ENCODE assay signal across 8 mouse cellular contexts in genomic region chr10:116300824-116301223, GRCm38 (mm10). TPM values are rescaled to one million over a fixed set of nuclear protein-coding genes. Genes with fewer than 3 reads are reported as not detected.
DNase-seq lines count a peak whose midpoint lies in the region; ATAC-seq and TF ChIP-seq lines count a peak whose summit lies in the region.

No protein-coding gene starts in this region.

- TF ChIP-seq CTCF in stomach, postnatal 0 days (IDR thresholded peaks at IDR 0.05; ENCODE audit: low read depth), result no peak

- TF ChIP-seq EP300 in stomach, postnatal 0 days (optimal IDR thresholded peaks at IDR 0.05), result no peak

- no peaks in the 10 kb centered on the region for H3K36me3 ChIP-seq in lung, embryonic 15.5 days
- no peaks in the 10 kb centered on the region for H3K36me3 ChIP-seq in hindbrain, embryonic 14.5 days (replicated peaks; ENCODE audit: control insufficient read depth, insufficient read depth)
- H3K36me3 ChIP-seq in limb, embryonic 15.5 days, result no peaks in the 10 kb centered on the region
- H3K36me3 ChIP-seq in stomach, postnatal 0 days (ENCODE audit: control insufficient read depth, insufficient read depth, low read length), result no peaks in the 10 kb centered on the region

- H3K4me1 ChIP-seq in lung, embryonic 15.5 days, result peaks cover 20% of the 10 kb centered on the region
- peaks cover 8% of the 10 kb centered on the region; the same call in 1 of the 2 replicates for H3K4me1 ChIP-seq in hindbrain, embryonic 14.5 days (replicated peaks; ENCODE audit: control insufficient read depth, insufficient read depth, low read length)
- peaks cover 9% of the 10 kb centered on the region for H3K4me1 ChIP-seq in limb, embryonic 15.5 days
- no peaks in the 10 kb centered on the region for H3K4me1 ChIP-seq in stomach, postnatal 0 days (replicated peaks; ENCODE audit: control insufficient read depth, insufficient read depth)

- no peak for DNase-seq in lung, postnatal 25 days (ENCODE audit: low spot score)
- no peak for DNase-seq in hindbrain, embryonic 14.5 days (ENCODE audit: low spot score)
- DNase-seq in stomach, postnatal 0 days (ENCODE audit: low spot score), result no peak
- no peak for DNase-seq in frontal cortex, postnatal 10 days (ENCODE audit: low spot score in 2 of 2)
- no peak for DNase-seq in thymus, postnatal 4 days
- DNase-seq in right cerebral cortex, postnatal 14 days, result no peak

- peak overlapping the region; percentile 39; the same call in 1 of the 2 replicates for H3K9ac ChIP-seq in lung, embryonic 15.5 days
- H3K9ac ChIP-seq in hindbrain, embryonic 14.5 days, result peak overlapping the region; percentile 44
- H3K9ac ChIP-seq in limb, embryonic 15.5 days, result no peak overlapping the region
- H3K9ac ChIP-seq in stomach, postnatal 0 days (ENCODE audit: low read length), result no peak overlapping the region

- peaks cover 19% of the 10 kb centered on the region for H3K27me3 ChIP-seq in lung, embryonic 15.5 days
- H3K27me3 ChIP-seq in hindbrain, embryonic 14.5 days (ENCODE audit: control insufficient read depth, insufficient read depth, low read length), result peaks cover 4% of the 10 kb centered on the region; the same call in 1 of the 2 replicates
- peaks cover 18% of the 10 kb centered on the region for H3K27me3 ChIP-seq in limb, embryonic 15.5 days
- no peaks in the 10 kb centered on the region for H3K27me3 ChIP-seq in stomach, postnatal 0 days (ENCODE audit: control insufficient read depth, insufficient read depth, low read length)

- H3K27ac ChIP-seq in lung, embryonic 15.5 days, result 0 out of 2 replicates have a peak overlapping the region, but pooled peaks have one; percentile 33
- no peak overlapping the region for H3K27ac ChIP-seq in hindbrain, embryonic 14.5 days
- no peak overlapping the region for H3K27ac ChIP-seq in limb, embryonic 15.5 days
- H3K27ac ChIP-seq in stomach, postnatal 0 days (replicated peaks), result no peak overlapping the region

- peak overlapping the region; percentile 48 for H3K4me3 ChIP-seq in lung, embryonic 15.5 days
- peak overlapping the region; percentile 46 for H3K4me3 ChIP-seq in hindbrain, embryonic 14.5 days (replicated peaks; ENCODE audit: low read length)
- H3K4me3 ChIP-seq in limb, embryonic 15.5 days, result peak overlapping the region; percentile 45
- peak overlapping the region; percentile 39; the same call in 1 of the 2 replicates for H3K4me3 ChIP-seq in stomach, postnatal 0 days (ENCODE audit: low read depth, low read length)

- no peaks in the 10 kb centered on the region for H3K9me3 ChIP-seq in lung, embryonic 15.5 days
- H3K9me3 ChIP-seq in hindbrain, embryonic 14.5 days (ENCODE audit: control insufficient read depth, low read length), result no peaks in the 10 kb centered on the region
- H3K9me3 ChIP-seq in limb, embryonic 15.5 days, result no peaks in the 10 kb centered on the region
- no peaks in the 10 kb centered on the region for H3K9me3 ChIP-seq in stomach, postnatal 0 days (ENCODE audit: control insufficient read depth, low read length)

- WGBS in lung, embryonic 15.5 days, result 17% methylated on average over 7 of the region's 7 CpGs
- 13% methylated on average over 7 of the region's 7 CpGs for WGBS in hindbrain, embryonic 14.5 days
- WGBS in limb, embryonic 15.5 days, result 14% methylated on average over 7 of the region's 7 CpGs
- 27% methylated on average over 7 of the region's 7 CpGs for WGBS in stomach, postnatal 0 days

- peak overlapping the region; percentile 84 for H3K4me2 ChIP-seq in lung, embryonic 15.5 days
- peak overlapping the region; percentile 83 for H3K4me2 ChIP-seq in hindbrain, embryonic 14.5 days (replicated peaks)
- peak overlapping the region; percentile 90 for H3K4me2 ChIP-seq in limb, embryonic 15.5 days
- H3K4me2 ChIP-seq in stomach, postnatal 0 days (replicated peaks; ENCODE audit: low read depth), result peak overlapping the region; percentile 66

- ATAC-seq in lung, embryonic 15.5 days (ENCODE audit: borderline replicate concordance, extremely low read depth, low FRiP score, low TSS enrichment), result peak; percentile 53
- ATAC-seq in hindbrain, embryonic 14.5 days (ENCODE audit: low FRiP score), result no peak
- no peak for ATAC-seq in limb, embryonic 15.5 days (ENCODE audit: insufficient number of reproducible peaks, low FRiP score, low TSS enrichment, low read depth)
- 0 out of 2 replicates have a peak, but pooled peaks have one; percentile 12 for ATAC-seq in stomach, postnatal 0 days (ENCODE audit: low FRiP score, low TSS enrichment)

RNA-seq across cellular contexts. Expression of gene Ptprb, which starts 25.5 kb away (rescaled TPM):
- 12.5 and 14.3 TPM in 2 replicates for polyA plus RNA-seq in lung, embryonic 15.5 days (2015; fragmentation: Nextera tagmentation; extraction: Ambion mirVana)
- 4.4 and 5.0 TPM in 2 replicates for polyA plus RNA-seq in hindbrain, embryonic 14.5 days (2014; fragmentation: Nextera tagmentation; extraction: Ambion mirVana)
- polyA plus RNA-seq in limb, embryonic 15.5 days (2015; fragmentation: Nextera tagmentation; extraction: Ambion mirVana), result 3.8 and 4.5 TPM in 2 replicates
- 2.5 and 2.8 TPM in 2 replicates for polyA plus RNA-seq in stomach, postnatal 0 days (2015; fragmentation: Nextera tagmentation; extraction: Ambion mirVana)

Comparison
In these comparisons a context has a peak if more than half of its experiments do, and no peak if none do; other contexts are left out.
1. ATAC-seq: peak in lung, embryonic 15.5 days (single experiment) and stomach, postnatal 0 days (single experiment); none in hindbrain, embryonic 14.5 days (single experiment) and limb, embryonic 15.5 days (single experiment).
2. H3K9ac ChIP-seq: peak in lung, embryonic 15.5 days (single experiment) and hindbrain, embryonic 14.5 days (single experiment); none in limb, embryonic 15.5 days (single experiment) and stomach, postnatal 0 days (single experiment).
3. Peak in every context shown above with its lines, with median percentiles within 50 percentile points of each other: H3K4me2 ChIP-seq and H3K4me3 ChIP-seq.